Mouse (Mus musculus) limb, embryonic 11.5 days (tissue): ENCODE data around the gene Tmem169. TPM values are rescaled to one million over a fixed set of nuclear protein-coding genes. Genes with fewer than 3 reads are reported as not detected.

ENCODE experiments used
- ATAC-seq: fragments of 200-750 bp; cut with Nextera tagmentation; 2 replicates; pipeline ENCODE4 v1.8.0; 2017; ENCODE audit warnings: low read depth; ENCODE audit not compliant: insufficient number of reproducible peaks, low FRiP score, low TSS enrichment
- DNase-seq: peaks from one replicate; pipeline ENCODE4 v3.0.0-alpha.2; 2015; ENCODE audit warnings: low spot score
- H3K27ac ChIP-seq: fragments of 300-500 bp; sonication (generic); replicated peaks from 2 replicates; pipeline ENCODE4 v1.5.1; 2014; ENCODE audit warnings: low read depth, mild to moderate bottlenecking, low read length
- H3K27me3 ChIP-seq: fragments of 300-500 bp; sonication (generic); 2 replicates; pipeline ENCODE4 v1.6.1; 2014; ENCODE audit warnings: mild to moderate bottlenecking, low read length, mixed read lengths; ENCODE audit not compliant: control insufficient read depth, insufficient read depth
- H3K36me3 ChIP-seq: fragments of 300-500 bp; sonication (generic); 2 replicates; pipeline ENCODE4 v1.6.1; 2014; ENCODE audit warnings: mild to moderate bottlenecking, low read length, moderate library complexity, mixed read lengths; ENCODE audit not compliant: control insufficient read depth, insufficient read depth
- H3K4me1 ChIP-seq: fragments of 300-500 bp; sonication (generic); 2 replicates; pipeline ENCODE4 v1.6.1; 2014; ENCODE audit warnings: low read length, mixed read lengths; ENCODE audit not compliant: control insufficient read depth, insufficient read depth
- H3K4me2 ChIP-seq: fragments of 300-500 bp; sonication (generic); 2 replicates; pipeline ENCODE4 v1.6.1; 2014; ENCODE audit warnings: low read depth, mild to moderate bottlenecking, moderate library complexity; ENCODE audit not compliant: severe bottlenecking
- H3K4me3 ChIP-seq: fragments of 300-500 bp; sonication (generic); 2 replicates; pipeline ENCODE4 v1.5.1; 2014; ENCODE audit warnings: low read depth, low read length
- H3K9ac ChIP-seq: fragments of 300-500 bp; sonication (generic); 2 replicates; pipeline ENCODE4 v1.6.1; 2014; ENCODE audit warnings: mild to moderate bottlenecking, low read length
- H3K9me3 ChIP-seq: fragments of 300-500 bp; sonication (generic); 2 replicates; pipeline ENCODE4 v1.6.1; 2016; ENCODE audit warnings: low read length; ENCODE audit not compliant: control insufficient read depth
- WGBS: fragments of 180-500 bp; shearing (Covaris S2); extraction: QIAGEN DNeasy Blood & Tissue Kit; methylation state at CpG from one replicate; pipeline ENCODE4 v1.1.7; 2014; 5-methylcytosine and 5-hydroxymethylcytosine counted together
- polyA plus RNA-seq: library from polyadenylated mRNA; unstranded; fragments of >200 nt; fragmentation: Nextera tagmentation; extraction: Ambion mirVana; gene quantifications from 2 replicates; pipeline ENCODE4 v1.2.1, GENCODE M21; 2014

Gene Tmem169
- polyA plus RNA-seq, 1 experiment from 2014 or later, result 5.2 TPM

- H3K4me2 ChIP-seq, result no peak overlapping the region
- DNase-seq (no peak), ATAC-seq (no peak)
- no peaks in the 10 kb centered on the region for H3K36me3 ChIP-seq
- H3K27ac ChIP-seq, result no peak overlapping the region
- H3K27me3 ChIP-seq, result no peaks in the 10 kb centered on the region
- H3K4me3 ChIP-seq, result no peak overlapping the region
- no peak overlapping the region for H3K9ac ChIP-seq
- 82% methylated on average over 9 of the region's 9 CpGs for WGBS
- H3K4me1 ChIP-seq, result 0 out of 2 replicates have a peak, but pooled peaks cover 3% of the 10 kb centered on the region
- no peaks in the 10 kb centered on the region for H3K9me3 ChIP-seq
Observed at GRCm38 (mm10) chr1:72256381-72257256, 27.6 kb upstream of the Tmem169 start.

- H3K4me3 ChIP-seq, result no peak overlapping the region
- no peak overlapping the region for H3K27ac ChIP-seq
- H3K4me1 ChIP-seq, result no peaks in the 10 kb centered on the region
- no peak overlapping the region for H3K9ac ChIP-seq
- no peaks in the 10 kb centered on the region for H3K9me3 ChIP-seq
- no peak for DNase-seq
- ATAC-seq, result no peak
- no peaks in the 10 kb centered on the region for H3K27me3 ChIP-seq
- 91% methylated on average over 3 of the region's 3 CpGs for WGBS
- H3K4me2 ChIP-seq, result no peak overlapping the region
- no peaks in the 10 kb centered on the region for H3K36me3 ChIP-seq
Observed at GRCm38 (mm10) chr1:72263099-72263498, 21.1 kb upstream of the Tmem169 start.

- Histone ChIP-seq H3K27ac (no peak overlapping the region), H3K4me3 (no peak overlapping the region), H3K4me1 (no peaks in the 10 kb centered on the region), H3K9me3 (no peaks in the 10 kb centered on the region), H3K9ac (no peak overlapping the region), H3K36me3 (no peaks in the 10 kb centered on the region; the same call in 1 of the 2 replicates), H3K27me3 (no peaks in the 10 kb centered on the region), H3K4me2 (no peak overlapping the region)
- no peak for DNase-seq
- WGBS, result 94% methylated on average over 3 of the region's 3 CpGs
- no peak for ATAC-seq
Observed at GRCm38 (mm10) chr1:72278085-72278484, 6.1 kb upstream of the Tmem169 start.

- DNase-seq, result no peak
- Histone ChIP-seq H3K36me3 (no peaks in the 10 kb centered on the region; the same call in 1 of the 2 replicates), H3K4me3 (no peak overlapping the region), H3K4me1 (no peaks in the 10 kb centered on the region), H3K27ac (no peak overlapping the region), H3K9ac (no peak overlapping the region), H3K27me3 (no peaks in the 10 kb centered on the region), H3K9me3 (no peaks in the 10 kb centered on the region), H3K4me2 (no peak overlapping the region)
- 77% methylated on average over 1 of the region's 1 CpGs for WGBS
- no peak for ATAC-seq
Observed at GRCm38 (mm10) chr1:72282604-72283003, 1.6 kb upstream of the Tmem169 start.

GRCm38 (mm10) chr1:72284539-72284938 is 370 bp downstream of the Tmem169 start:
- DNase-seq (no peak), ATAC-seq (peak; percentile 33)
- Histone ChIP-seq H3K4me1 (no peaks in the 10 kb centered on the region), H3K27ac (no peak overlapping the region), H3K4me2 (peak overlapping the region; percentile 84), H3K27me3 (no peaks in the 10 kb centered on the region), H3K9ac (peak overlapping the region; percentile 71), H3K9me3 (no peaks in the 10 kb centered on the region), H3K36me3 (no peaks in the 10 kb centered on the region), H3K4me3 (peak overlapping the region; percentile 53)
- WGBS, result 6% methylated on average over 5 of the region's 5 CpGs

GRCm38 (mm10) chr1:72286904-72287303 is 2.7 kb downstream of the Tmem169 start:
- Histone ChIP-seq H3K36me3 (no peaks in the 10 kb centered on the region), H3K4me3 (no peak overlapping the region), H3K4me1 (no peaks in the 10 kb centered on the region), H3K9ac (no peak overlapping the region), H3K27me3 (no peaks in the 10 kb centered on the region), H3K27ac (no peak overlapping the region), H3K9me3 (no peaks in the 10 kb centered on the region), H3K4me2 (no peak overlapping the region)
- DNase-seq, result no peak
- 46% methylated on average over 5 of the region's 5 CpGs for WGBS
- no peak for ATAC-seq

- no peaks in the 10 kb centered on the region for H3K9me3 ChIP-seq
- DNase-seq (no peak), ATAC-seq (no peak)
- H3K4me3 ChIP-seq, result no peak overlapping the region
- no peak overlapping the region for H3K9ac ChIP-seq
- H3K4me1 ChIP-seq, result no peaks in the 10 kb centered on the region
- H3K27me3 ChIP-seq, result no peaks in the 10 kb centered on the region
- 89% methylated on average over 4 of the region's 4 CpGs for WGBS
- no peak overlapping the region for H3K27ac ChIP-seq
- no peaks in the 10 kb centered on the region for H3K36me3 ChIP-seq
- H3K4me2 ChIP-seq, result no peak overlapping the region
Observed at GRCm38 (mm10) chr1:72287893-72288292, 3.7 kb downstream of the Tmem169 start.

- ATAC-seq, result no peak
- 91% methylated on average over 4 of the region's 4 CpGs for WGBS
- Histone ChIP-seq H3K4me1 (no peaks in the 10 kb centered on the region), H3K36me3 (no peaks in the 10 kb centered on the region), H3K9me3 (no peaks in the 10 kb centered on the region), H3K4me2 (no peak overlapping the region), H3K4me3 (no peak overlapping the region), H3K27ac (no peak overlapping the region), H3K27me3 (no peaks in the 10 kb centered on the region), H3K9ac (no peak overlapping the region)
- no peak for DNase-seq
Observed at GRCm38 (mm10) chr1:72288527-72289150, 4.5 kb downstream of the Tmem169 start.
